Mouse (Mus musculus) T-helper 2 cell (primary cell): ENCODE results near the gene Acot11.
"Not testable (repeated sequence)": the region's sequence is repeated elsewhere in the genome, so short reads cannot be mapped to it uniquely, and the experiment has no call there.

Experiments used
- in situ Hi-C: fragments of 300-600 bp; cut with MboI, MseI; formaldehyde crosslinking; loops from one replicate; pipeline ENCODE4 v1.15.1; 2025; ENCODE audit warnings: high pct_unique_total_duplicates

Gene Acot11

DNA sequence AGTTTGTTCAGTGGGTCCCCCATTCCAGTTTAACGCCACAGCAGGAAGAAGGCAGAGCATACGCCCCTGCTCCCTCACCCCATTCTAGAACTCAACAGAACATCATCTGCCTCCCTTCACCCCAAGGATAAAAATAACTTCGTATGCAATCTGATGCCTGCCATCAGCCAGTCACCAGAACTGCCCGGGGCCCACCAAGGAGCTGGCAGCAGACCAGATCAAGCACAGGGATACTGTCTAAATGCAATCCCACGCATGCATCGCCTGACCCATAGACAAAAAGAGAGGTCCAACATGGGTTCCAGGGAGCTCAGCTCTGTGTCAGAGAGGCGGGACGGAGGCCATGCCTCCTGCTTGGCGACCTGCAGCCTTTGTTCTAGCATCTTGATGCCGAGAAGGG lies 21.7 kb downstream of the Acot11 start:
- in situ Hi-C loops = no loop called here

DNA sequence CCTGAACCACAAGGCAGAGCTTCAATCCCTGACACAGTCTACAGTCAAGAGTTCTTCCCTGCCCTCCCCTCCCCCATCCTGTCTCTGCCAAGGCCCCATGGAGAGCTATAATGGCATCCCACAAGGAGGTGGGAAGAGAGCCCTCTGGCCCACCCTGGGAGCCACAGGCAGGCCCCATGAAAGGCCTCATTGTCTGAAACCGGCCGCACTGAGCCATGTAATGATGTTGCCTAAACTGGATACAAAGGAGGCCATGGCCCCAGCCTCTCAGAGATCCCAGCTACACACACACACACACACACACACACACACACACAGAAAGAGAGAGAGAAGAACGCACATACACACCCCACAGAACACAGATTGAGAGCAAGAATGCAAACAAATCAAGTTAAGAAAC lies 24.8 kb downstream of the Acot11 start:
- in situ Hi-C loops = no loop called here

DNA sequence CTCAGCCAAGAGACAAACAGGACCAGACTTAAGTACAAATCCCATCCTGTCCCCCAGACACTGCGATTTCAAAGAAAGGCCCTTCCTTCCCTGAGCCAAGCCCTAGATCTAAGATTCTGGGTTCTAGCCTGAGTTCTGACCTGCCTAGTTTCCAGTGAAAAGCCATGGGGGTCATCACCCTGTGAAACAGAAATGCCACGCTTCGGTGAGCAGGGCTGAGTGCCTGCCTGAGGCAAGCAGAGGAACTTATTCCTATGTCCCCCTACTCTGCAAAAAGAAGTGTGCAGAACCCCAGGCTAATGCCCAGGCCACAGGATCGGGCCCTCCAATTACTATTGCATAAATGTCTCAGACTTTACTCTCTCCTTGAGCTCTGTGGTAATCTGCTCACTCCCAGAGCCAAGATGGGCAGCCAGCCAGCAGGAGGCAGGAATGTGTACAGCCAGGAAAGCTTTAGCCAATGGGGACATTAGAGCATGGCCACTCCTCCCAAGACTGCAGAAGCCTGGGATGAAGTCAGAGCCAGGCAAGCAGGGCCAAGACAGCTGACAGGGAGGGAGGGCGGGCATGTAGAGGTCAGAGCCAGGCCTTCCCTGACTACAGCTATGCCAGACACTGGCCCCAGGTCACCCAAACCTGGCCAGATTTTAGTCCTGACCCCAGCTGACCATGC lies 26.5 kb downstream of the Acot11 start:
- in situ Hi-C loops = no loop called here

DNA sequence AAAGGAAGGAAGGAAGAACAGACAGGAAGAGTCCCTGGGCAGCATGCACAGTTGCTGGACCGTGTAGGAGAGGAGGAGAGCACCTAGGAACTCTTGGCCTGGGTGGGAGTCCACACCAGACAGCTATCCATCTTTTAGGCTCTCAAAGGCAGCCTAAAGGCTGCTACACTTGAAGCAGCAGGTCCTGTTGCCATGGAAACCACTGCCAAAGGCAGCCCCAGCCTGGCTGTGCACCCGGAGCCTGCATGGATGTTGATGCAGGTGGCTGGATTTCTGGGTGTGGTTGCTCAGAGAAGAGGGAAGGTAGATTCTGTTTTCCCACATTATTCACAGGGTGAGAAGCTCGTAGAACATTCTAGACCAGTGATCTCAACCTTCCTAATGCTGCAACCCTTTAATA lies 27.8 kb downstream of the Acot11 start:
- in situ Hi-C loops = no loop called here

DNA sequence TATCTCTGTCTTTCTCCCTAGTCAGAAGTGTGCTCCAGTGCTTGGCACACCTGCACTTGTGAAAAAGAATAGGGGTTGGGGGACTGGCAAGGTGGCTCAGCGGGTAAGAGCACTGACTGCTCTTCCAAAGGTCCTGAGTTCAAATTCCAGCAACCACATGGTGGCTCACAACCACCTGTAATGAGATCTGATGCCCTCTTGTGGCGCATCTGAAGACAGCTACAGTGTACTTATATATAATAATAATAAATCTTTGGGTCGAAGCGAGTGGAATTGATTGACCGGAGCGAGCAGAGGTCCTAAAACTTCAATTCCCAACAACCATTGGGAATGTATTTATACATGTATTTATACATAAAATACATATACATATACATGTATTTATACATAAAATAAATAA lies 29.0 kb downstream of the Acot11 start:
- in situ Hi-C loops = not testable (repeated sequence)

DNA sequence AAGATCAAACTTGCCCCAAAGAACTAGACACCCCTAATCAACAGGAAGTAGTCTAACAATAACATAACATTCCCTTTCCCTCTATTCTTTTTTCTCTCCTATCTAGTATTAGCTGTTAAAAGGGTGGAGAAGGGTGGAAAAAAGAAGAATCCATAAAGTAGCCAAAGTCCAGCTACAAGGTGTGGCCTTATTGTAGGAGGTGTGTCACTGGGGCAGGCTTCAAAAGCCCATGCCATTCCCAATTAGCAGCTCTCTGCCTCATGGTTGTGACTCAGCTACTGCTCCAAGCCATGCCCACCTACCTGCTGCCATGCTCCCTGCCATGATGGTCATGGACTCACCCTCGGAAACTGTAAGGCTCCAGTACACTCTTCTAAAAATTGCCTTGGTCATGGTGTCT lies 32.2 kb downstream of the Acot11 start:
- in situ Hi-C loops = no loop called here

DNA sequence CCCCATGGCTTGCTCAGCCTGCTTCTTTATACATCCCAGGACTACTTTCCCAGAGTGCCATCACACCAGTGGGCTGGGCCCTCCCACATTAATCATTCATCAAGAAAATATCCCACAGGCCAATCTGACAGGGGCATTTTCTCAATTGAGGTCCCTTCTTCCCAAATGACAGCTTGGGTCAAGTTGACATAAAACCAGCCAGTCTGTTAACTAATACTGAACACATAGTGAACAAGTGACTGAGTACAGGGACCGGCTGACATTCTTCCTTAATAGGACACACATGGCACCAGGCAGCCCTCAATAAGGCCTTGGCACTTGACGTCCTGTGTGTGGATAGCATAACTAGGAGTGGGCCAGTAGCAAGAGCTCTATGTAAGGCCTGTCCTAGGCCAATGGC lies 35.5 kb downstream of the Acot11 start:
- in situ Hi-C loops = no loop called here

DNA sequence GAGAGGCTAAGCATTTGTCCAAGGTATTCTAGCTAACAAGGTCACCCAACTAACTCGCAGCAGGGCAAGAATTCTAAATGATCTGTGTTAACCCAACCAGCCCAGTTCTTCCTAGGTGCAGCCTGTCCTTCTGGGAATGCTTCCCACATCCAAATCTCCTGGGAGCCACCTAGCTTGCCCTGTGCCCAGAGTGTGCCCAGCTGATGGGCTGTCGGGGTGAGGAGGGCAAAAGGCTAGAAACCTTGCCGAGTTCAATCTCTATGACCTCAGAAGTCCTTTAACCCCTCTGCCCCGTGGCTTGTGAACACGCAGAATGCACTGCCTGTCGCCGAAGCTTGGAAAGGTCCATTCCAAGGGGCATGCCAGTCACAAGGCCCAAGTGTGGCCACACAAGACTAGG lies 40.6 kb downstream of the Acot11 start:
- in situ Hi-C loops = loop anchor here (5.0 kb wide), 1 partner anchor 98 kb away; no protein-coding TSS in a partner anchor

DNA sequence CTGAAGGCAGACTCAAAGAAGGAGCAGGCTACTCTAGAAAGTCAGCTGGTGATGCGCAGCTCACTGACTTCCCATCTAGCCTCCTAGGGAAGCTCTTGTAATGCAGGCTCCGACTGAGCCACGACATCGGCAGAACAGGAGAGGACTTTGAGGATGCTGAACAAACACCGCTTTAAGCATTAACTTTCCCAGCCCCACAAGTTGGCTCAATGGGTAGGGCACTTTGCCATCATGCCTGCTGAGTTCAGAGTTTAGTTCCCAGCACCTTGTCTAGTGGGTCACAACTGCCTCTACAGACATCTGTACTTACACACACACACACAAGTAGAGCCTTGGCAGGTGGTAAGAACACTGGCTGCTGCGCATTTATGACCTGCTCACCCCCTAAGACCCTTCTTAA lies 53.1 kb downstream of the Acot11 start:
- in situ Hi-C loops = no loop called here

DNA sequence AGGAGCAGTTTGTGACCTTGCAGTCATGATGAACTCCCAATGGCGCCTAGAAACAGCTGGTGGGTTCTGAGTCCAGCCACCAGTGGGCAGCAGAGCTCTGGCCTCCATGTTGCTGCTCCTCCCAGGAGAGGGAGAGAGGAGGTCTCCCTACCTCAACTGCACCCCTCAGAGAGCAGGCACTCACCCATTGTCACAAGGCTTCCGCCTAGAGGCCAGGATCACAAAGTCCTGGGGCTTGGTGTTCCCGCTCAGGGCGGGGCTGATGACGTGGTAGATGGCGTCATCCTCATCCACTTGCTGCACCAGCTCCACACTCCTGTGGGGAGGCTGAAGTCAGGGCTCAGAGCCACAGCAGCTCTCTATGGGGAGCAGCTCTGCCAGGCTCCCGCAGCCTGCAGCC lies 55.1 kb downstream of the Acot11 start:
- in situ Hi-C loops = no loop called here

DNA sequence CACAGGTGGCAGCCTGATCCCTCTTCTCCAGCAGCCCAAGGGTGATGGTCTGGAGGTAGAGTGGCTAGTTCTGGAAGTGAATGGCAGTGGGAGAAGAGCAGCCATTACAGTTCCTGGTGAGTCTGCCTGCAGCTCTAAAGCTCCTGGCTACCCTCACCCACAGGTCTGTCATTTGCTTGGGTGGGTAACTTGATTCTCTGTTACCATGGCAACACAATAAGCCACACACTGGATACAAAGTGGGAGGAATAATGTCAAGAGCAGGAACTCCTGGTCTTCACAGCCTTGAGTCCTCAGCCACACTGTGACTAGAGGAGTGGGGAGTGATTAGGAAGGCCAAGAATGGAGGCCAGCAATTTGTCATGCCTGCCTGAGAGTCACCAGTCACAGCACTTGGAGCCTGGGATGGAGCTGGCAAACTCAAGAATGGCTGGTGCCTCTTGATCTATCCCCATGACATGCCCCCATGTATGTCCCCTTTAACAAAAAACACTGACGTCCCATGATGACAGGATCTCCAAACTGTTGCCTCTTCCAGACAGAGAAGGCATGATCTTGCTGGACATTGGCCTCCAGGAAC lies 57.7 kb downstream of the Acot11 start:
- in situ Hi-C loops = no loop called here

DNA sequence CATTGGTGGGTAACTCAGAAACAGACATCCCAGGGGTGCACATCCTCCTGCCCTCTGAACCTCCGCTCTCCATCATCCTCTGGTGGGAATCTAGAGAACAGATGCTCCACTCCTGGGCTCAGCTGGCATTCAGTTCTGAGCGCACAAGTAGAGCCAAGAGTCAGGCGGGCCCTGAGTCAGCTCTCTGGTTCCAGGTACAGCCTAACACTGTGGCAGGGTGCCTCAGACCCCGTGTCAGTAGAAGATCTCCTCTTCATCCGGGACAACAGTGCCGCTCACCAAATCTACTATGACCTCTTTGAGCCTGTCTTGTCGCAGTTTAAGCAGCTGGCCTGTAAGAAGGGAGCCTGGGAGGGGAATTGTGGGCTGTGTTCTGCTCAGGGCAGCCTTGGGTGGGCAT lies 58.9 kb downstream of the Acot11 start:
- in situ Hi-C loops = no loop called here

DNA sequence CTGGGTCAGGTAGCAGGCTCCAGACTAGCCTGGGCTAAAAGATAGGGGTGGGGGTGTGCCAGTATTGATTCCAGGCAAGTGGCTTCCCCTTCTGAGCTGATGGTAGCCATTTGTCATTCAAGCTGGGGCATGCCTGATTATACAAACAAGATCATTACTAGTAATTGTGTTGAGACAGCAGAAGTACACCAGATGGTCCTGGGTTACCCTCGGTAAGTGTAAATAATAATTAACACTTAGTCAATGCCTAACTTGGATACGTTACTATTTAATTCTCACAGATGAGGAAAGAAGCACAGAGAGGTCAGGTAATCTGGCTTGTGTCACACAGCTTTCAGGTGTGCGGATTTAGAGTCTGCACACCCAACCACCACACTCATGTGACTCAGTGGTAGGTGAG lies 66.9 kb downstream of the Acot11 start:
- in situ Hi-C loops = no loop called here

DNA sequence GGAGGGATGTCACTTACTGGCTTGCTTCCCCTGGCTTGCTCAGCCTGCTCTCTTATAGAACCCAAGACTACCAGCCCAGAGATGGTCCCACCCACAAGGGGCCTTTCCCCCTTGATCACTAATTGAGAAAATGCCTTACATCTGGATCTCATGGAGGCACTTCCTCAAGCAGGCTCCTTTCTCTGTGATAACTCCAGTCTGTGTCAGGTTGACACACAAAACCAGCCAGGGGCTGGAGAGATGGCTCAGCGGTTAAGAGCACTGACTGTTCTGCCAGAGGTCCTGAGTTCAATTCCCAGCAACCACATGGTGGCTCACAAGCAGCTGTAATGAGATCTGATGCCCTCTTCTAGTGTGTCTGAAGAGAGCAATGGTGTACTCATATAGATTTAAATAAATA lies 67.9 kb downstream of the Acot11 start:
- in situ Hi-C loops = not testable (repeated sequence)

DNA sequence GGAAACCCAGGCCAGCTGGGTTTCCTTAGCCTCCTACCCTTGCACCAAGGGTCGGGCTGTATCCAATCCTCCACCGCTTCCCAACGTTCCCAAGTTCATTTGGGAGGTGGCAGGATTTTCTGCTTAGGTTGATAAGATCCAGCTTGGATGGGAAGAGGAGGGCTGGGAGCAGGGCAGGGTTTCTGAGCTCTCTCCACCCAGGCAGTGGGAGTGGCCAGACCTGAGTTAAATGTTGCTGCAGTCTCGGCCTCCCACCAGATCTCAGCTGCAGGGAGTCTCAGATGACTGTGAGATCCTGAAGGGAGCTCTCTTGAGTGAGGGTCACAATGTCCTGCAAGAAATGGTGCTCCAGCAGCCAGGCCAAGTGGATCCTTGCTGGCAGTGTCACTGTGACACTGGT lies 71.2 kb downstream of the Acot11 start, which contains the start of gene Fam151a:
Gene Fam151a (plus strand): TSS at position 254 of the 400 bp plus-strand sequence.
- in situ Hi-C loops = no loop called here

DNA sequence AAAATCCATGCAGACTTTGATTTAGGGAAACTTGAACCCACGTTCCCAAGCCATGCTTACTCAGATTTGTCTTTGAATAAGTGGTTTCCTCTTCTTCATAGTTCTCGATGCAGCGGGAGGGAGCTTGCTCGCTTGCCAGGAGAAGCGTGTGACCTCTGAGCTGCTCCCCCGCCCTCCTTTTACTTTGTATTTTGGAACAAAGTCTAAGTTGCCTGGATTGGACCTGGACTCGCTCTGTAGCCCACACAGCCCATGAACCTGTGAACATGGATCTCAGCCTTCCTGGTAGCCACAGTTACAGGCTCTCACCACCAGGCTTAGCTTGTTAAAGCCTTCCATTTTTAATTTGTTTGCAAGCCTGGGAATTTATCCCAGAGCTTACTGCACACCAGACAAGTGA lies 74.0 kb downstream of the Acot11 start, which contains the start of gene Mroh7:
Gene Mroh7 (minus strand): TSS at position 112 of the 400 bp plus-strand sequence.
- in situ Hi-C loops = no loop called here

DNA sequence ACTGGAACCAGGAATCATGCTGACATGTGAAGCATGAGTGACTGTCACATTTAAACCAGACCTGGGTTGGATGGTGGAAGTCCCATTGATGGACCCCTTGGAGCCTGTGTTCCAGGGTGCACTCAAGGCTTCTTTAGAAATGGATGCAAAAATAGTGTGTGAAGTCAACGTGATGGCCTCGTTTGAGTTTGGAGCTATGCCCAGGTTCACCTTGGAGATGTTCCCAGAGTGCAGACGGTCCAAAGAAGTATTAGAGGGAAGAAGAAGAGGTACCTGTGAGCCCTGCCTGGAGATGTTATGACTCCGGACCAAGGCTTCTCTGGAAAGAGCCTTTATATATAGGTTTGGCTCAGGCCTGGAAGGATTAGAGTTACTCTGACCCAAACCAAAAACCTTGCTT lies 84.2 kb downstream of the Acot11 start:
- in situ Hi-C loops = no loop called here

DNA sequence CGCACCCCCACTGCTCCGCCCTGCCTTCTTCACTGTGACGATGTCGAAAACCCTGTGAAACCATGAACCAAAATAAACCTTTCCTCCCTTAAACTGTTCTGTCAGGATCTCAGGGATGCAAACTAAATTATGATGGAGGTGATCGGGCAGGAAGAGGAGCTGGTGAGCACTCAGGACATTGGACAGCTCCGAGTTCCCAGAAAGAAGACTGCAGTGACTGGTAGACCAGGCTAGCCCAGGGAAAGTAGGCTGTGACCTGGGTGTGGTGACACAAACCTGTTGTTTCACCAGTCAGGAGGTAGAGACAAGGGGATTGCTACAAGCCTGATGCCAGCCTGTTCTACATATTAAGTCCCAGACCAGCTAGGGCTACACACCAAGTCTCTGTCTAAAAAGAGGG lies 91.2 kb downstream of the Acot11 start:
- in situ Hi-C loops = no loop called here

DNA sequence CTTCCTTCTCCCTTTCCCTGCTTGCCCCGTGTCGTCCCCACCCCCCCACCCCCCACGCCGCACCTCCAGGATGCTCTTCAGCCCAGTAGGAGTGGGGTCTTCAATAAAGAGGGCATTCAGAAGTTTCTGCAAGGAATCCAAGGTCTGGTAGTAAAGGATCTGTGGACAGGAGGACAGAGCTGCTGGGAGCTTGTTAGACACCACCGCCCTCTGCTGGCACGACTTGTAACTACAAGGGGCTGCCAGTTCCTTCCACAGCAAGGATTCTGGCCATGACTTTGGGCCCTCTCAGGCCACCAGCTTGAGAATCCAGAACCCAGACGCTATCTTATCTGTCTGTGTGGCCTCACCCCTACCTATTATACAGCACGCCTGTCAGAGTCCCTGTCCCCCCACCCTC lies 96.4 kb downstream of the Acot11 start:
- in situ Hi-C loops = loop anchor here (5.0 kb wide), 1 partner anchor 76 kb away; no protein-coding TSS in a partner anchor

DNA sequence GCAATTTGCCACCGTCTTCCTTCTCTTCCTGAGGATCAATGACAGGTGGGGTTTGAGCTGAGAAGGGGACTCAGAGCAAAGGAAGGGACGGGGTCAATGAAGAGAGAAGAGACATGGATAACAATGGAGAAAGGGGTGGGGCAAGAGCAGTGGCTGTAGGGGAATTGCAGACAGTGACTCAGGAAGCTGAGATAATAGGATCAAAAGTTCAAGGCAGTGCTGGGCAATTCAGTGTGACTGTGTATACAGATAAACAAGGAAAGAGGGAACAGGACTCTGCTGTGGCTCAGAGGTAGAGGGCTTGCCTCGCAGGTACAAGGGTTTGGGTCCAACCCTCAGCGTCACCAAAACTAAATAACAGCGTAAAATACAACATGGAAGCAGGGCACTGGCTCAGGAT lies 96.8 kb downstream of the Acot11 start:
- in situ Hi-C loops = loop anchor here (5.0 kb wide), 1 partner anchor 76 kb away; no protein-coding TSS in a partner anchor

DNA sequence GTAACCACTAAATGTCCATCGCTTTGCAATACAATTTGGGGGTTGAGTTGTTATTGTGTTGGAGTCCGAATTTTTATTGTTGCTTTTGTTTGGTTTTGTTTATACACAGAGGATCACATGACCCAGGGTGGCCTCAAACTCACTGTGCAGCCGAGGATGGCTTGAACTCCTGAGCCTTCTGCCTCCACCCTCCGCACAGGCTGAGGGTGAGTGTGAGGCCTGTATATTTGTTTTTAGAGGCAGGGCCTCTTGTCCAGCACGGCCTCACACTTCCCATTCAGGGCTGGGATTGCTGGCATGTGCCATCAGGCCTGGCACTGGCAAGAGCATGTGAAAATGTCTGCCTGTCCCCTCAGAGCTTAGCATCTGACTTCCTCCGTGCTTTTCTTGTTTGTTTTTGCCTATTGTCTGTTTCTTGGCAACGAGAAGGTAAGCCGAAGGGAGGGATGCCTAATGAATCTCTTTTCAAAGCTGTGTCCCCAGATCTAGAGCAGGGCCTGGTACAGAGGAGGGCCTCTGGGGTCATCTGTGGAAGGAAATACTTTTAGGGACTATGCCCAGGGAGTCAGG lies 99.6 kb downstream of the Acot11 start:
- in situ Hi-C loops = loop anchor here (5.0 kb wide), 1 partner anchor 73 kb away; no protein-coding TSS in a partner anchor

DNA sequence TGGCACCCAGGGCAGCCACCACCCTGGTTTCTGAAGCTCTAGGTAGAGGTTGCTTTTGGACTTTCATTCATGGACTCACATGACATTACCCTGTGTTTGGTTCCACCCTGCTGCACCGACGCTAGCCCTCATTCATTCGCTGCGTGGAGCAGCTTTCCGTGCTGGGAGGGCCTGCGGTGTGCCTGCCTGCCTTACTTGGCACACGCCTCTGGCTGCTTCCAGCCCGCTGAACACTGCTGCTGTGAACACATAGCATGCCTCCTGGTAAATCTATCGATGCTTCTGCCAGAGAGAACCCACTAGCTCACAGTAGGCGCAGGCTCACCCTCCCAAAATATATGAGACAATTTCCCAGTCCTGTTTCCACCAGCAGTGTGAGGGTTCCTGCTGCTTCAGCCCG lies 100.4 kb downstream of the Acot11 start:
- in situ Hi-C loops = no loop called here

DNA sequence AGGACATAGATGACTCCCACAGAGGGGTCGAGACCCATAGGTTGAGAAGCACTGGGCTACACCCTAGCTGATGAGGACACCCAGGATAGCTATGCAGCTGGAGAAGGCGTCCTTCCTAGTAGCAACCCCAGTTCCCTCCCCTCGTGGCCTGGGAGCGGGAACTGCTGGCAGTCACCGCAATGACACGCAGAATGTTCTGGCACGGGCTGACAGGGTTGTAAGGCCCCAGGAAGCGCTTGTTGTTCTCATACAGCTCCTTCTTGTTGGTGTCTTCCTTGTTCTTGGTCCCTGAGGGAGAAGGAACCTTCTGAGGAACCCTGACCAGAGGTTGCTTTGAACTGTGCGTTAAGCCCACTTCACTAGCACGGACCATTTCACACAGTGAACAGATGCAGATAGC lies 100.8 kb downstream of the Acot11 start:
- in situ Hi-C loops = no loop called here
